25 mouse cellular contexts compared by ENCODE assay signal in the genomic region with DNA sequence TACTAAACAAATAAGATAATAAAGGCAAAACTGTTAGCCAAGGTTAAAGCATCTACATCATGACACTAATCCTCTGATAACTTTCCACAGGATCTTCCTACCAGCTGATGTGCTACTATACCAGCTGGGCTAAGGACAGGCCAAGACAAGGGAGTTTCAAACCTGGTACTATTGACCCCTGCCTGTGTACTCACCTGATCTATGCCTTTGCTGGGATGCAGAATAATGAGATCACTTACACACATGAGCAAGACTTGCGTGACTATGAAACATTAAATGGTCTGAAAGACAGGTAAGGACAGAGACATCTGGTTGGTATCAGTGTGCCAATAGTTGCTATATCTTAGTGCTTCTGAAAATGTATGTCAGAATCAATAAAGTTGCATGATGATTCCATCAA. TPM values are rescaled to one million over a fixed set of nuclear protein-coding genes. Genes with fewer than 3 reads are reported as not detected.
DNase-seq lines count a peak whose midpoint lies in the region; ATAC-seq lines count a peak whose summit lies in the region.
"Not testable (repeated sequence)": the region's sequence is repeated elsewhere in the genome, so short reads cannot be mapped to it uniquely, and the experiment has no call there.
"Had no signal": no experiment of that assay in that cellular context is flagged by ENCODE, and none has a peak within 500 bp of the region (broad histone marks: within the 10 kb centered on the region; RNA-seq: fewer than 3 reads in every experiment).

No protein-coding gene starts in this region.

- 0 out of 2 replicates have a peak, but pooled peaks have one; percentile 59 for ATAC-seq in embryonic facial prominence, embryonic 11.5 days (replicated peaks; ENCODE audit: insufficient number of reproducible peaks, low FRiP score, low TSS enrichment, low read depth)
- peak; percentile 51; the same call in 1 of the 2 replicates for ATAC-seq in forebrain, embryonic 11.5 days (replicated peaks; ENCODE audit: low FRiP score)
- 0 out of 2 replicates have a peak, but pooled peaks have one; percentile 51 for ATAC-seq in forebrain, embryonic 12.5 days (ENCODE audit: low FRiP score)
- 0 out of 2 replicates have a peak, but pooled peaks have one; percentile 46 for ATAC-seq in hindbrain, embryonic 11.5 days (ENCODE audit: low FRiP score)
- ATAC-seq in limb, embryonic 11.5 days (ENCODE audit: insufficient number of reproducible peaks, low FRiP score, low TSS enrichment, low read depth) = peak; percentile 28; the same call in 1 of the 2 replicates
- ATAC-seq in midbrain, embryonic 12.5 days (ENCODE audit: low FRiP score, low read depth) = 0 out of 2 replicates have a peak, but pooled peaks have one; percentile 49
- ATAC-seq in neutrophil, adult 5-6 weeks (ENCODE audit: extremely low read depth, insufficient number of reproducible peaks, low FRiP score, poor library complexity, severe bottlenecking) = 0 out of 2 replicates have a peak, but pooled peaks have one; percentile 9

- H3K4me1 ChIP-seq in embryonic facial prominence, embryonic 11.5 days (ENCODE audit: control insufficient read depth, insufficient read depth, low read length); forebrain, embryonic 11.5 days (replicated peaks; ENCODE audit: control insufficient read depth, insufficient read depth, low read length); forebrain, embryonic 12.5 days; hindbrain, embryonic 11.5 days (replicated peaks; ENCODE audit: control insufficient read depth, insufficient read depth, low read length); limb, embryonic 11.5 days (ENCODE audit: control insufficient read depth, insufficient read depth, low read length); midbrain, embryonic 12.5 days: not testable (repeated sequence)

- H3K9me3 ChIP-seq in embryonic facial prominence, embryonic 11.5 days (replicated peaks; ENCODE audit: control insufficient read depth, low read length); forebrain, embryonic 11.5 days (ENCODE audit: control insufficient read depth, low read length); forebrain, embryonic 12.5 days; hindbrain, embryonic 11.5 days (ENCODE audit: control insufficient read depth, low read length); limb, embryonic 11.5 days (ENCODE audit: control insufficient read depth, low read length); midbrain, embryonic 12.5 days: not testable (repeated sequence)

- H3K4me3 ChIP-seq in embryonic facial prominence, embryonic 11.5 days (ENCODE audit: low read depth, low read length); forebrain, embryonic 11.5 days (ENCODE audit: low read depth, low read length); forebrain, embryonic 12.5 days (replicated peaks); hindbrain, embryonic 11.5 days (ENCODE audit: low read depth, low read length); limb, embryonic 11.5 days (ENCODE audit: low read depth, low read length); midbrain, embryonic 12.5 days: not testable (repeated sequence)

- not testable (repeated sequence) for H3K9ac ChIP-seq in embryonic facial prominence, embryonic 11.5 days (replicated peaks; ENCODE audit: low read length); forebrain, embryonic 11.5 days (ENCODE audit: low read length); forebrain, embryonic 12.5 days; hindbrain, embryonic 11.5 days (ENCODE audit: low read depth, low read length); limb, embryonic 11.5 days (ENCODE audit: low read length); midbrain, embryonic 12.5 days (replicated peaks)

- not testable (repeated sequence) for DNase-seq in embryonic facial prominence, embryonic 11.5 days (ENCODE audit: low spot score); forebrain, embryonic 11.5 days (ENCODE audit: low spot score); hindbrain, embryonic 11.5 days (ENCODE audit: low spot score); limb, embryonic 11.5 days (ENCODE audit: low spot score)
- peak; percentile 68 for DNase-seq in heart, adult 11 months

- not testable (repeated sequence) for H3K27me3 ChIP-seq in embryonic facial prominence, embryonic 11.5 days (ENCODE audit: control insufficient read depth, insufficient read depth, low read length); forebrain, embryonic 11.5 days (ENCODE audit: control insufficient read depth, insufficient read depth, low read length); forebrain, embryonic 12.5 days; hindbrain, embryonic 11.5 days (ENCODE audit: control insufficient read depth, insufficient read depth, low read length); limb, embryonic 11.5 days (ENCODE audit: control insufficient read depth, insufficient read depth, low read length); midbrain, embryonic 12.5 days

- H3K27ac ChIP-seq in embryonic facial prominence, embryonic 11.5 days (replicated peaks; ENCODE audit: low read depth, low read length); forebrain, embryonic 11.5 days (ENCODE audit: low read depth, low read length); forebrain, embryonic 12.5 days; hindbrain, embryonic 11.5 days (ENCODE audit: low read depth, low read length); limb, embryonic 11.5 days (replicated peaks; ENCODE audit: low read depth, low read length); midbrain, embryonic 12.5 days (replicated peaks): not testable (repeated sequence)

- not testable (repeated sequence) for H3K4me2 ChIP-seq in embryonic facial prominence, embryonic 11.5 days (ENCODE audit: low read depth, low read length); forebrain, embryonic 11.5 days (ENCODE audit: low read depth, low read length, severe bottlenecking); forebrain, embryonic 12.5 days; hindbrain, embryonic 11.5 days (replicated peaks; ENCODE audit: low read depth, low read length); limb, embryonic 11.5 days (ENCODE audit: low read depth, severe bottlenecking); midbrain, embryonic 12.5 days (replicated peaks)

- 87% methylated on average over 1 of the region's 1 CpGs for WGBS in embryonic facial prominence, embryonic 11.5 days
- 83% methylated on average over 1 of the region's 1 CpGs for WGBS in forebrain, embryonic 11.5 days
- 90% methylated on average over 1 of the region's 1 CpGs for WGBS in forebrain, embryonic 12.5 days
- WGBS in hindbrain, embryonic 11.5 days = 90% methylated on average over 1 of the region's 1 CpGs
- WGBS in limb, embryonic 11.5 days = 89% methylated on average over 1 of the region's 1 CpGs
- WGBS in midbrain, embryonic 12.5 days = 93% methylated on average over 1 of the region's 1 CpGs

- H3K36me3 ChIP-seq in embryonic facial prominence, embryonic 11.5 days (replicated peaks; ENCODE audit: control insufficient read depth, insufficient read depth, low read depth, low read length); forebrain, embryonic 11.5 days (ENCODE audit: control insufficient read depth, insufficient read depth, low read length); forebrain, embryonic 12.5 days (replicated peaks); hindbrain, embryonic 11.5 days (ENCODE audit: control insufficient read depth, insufficient read depth, low read length); limb, embryonic 11.5 days (ENCODE audit: control insufficient read depth, insufficient read depth, low read length); midbrain, embryonic 12.5 days: not testable (repeated sequence)

RNA-seq across cellular contexts. Expression of gene Chil4, which starts 56.4 kb away (rescaled TPM):
- polyA plus RNA-seq in embryonic facial prominence, embryonic 11.5 days (2014; fragmentation: Nextera tagmentation; extraction: Ambion mirVana) = not detected in 2 replicates
- not detected in 2 replicates for polyA plus RNA-seq in forebrain, embryonic 11.5 days (2014; fragmentation: Nextera tagmentation; extraction: Ambion mirVana)
- not detected in 2 replicates for polyA plus RNA-seq in forebrain, embryonic 12.5 days (2016; fragmentation: Nextera tagmentation; extraction: Ambion mirVana)
- polyA plus RNA-seq in hindbrain, embryonic 11.5 days (2014; fragmentation: Nextera tagmentation; extraction: Ambion mirVana) = not detected in 2 replicates
- polyA plus RNA-seq in limb, embryonic 11.5 days (2014; fragmentation: Nextera tagmentation; extraction: Ambion mirVana) = not detected in 2 replicates
- not detected in 2 replicates for polyA plus RNA-seq in midbrain, embryonic 12.5 days (2016; fragmentation: Nextera tagmentation; extraction: Ambion mirVana)
- not detected in 2 replicates for total RNA-seq in neutrophil, adult 5-6 weeks (2017)
- total RNA-seq: adrenal gland, adult 18-20 months; adrenal gland, adult 2 months; adrenal gland, adult 8-10 months; adrenal gland, postnatal 10 days; adrenal gland, postnatal 14 days; adrenal gland, postnatal 25 days; adrenal gland, postnatal 36 days; adrenal gland, postnatal 4 days; CH12.LX; ES-E14; MEL had no signal
- polyA plus RNA-seq: activated CD4-positive, CD25-positive, alpha-beta regulatory T cell, adult 4 months; adrenal gland, adult 2 months; brain, embryonic 14.5 days; C2C12; CD4-positive, CD25-positive, alpha-beta regulatory T cell, adult 4 months; G1E; Patski had no signal

Comparison
In these comparisons a context has a peak if more than half of its experiments do, and no peak if none do; other contexts are left out.
1. ATAC-seq: peak in every context shown above with its lines; median percentile 59 in embryonic facial prominence, embryonic 11.5 days; 51 in forebrain, embryonic 11.5 days; 51 in forebrain, embryonic 12.5 days; 49 in midbrain, embryonic 12.5 days; 46 in hindbrain, embryonic 11.5 days; 28 in limb, embryonic 11.5 days; 9 in neutrophil, adult 5-6 weeks.